Mouse (Mus musculus): ENCODE data around the gene Hormad2.

Hormad2 gene

GRCm38 (mm10) chr11:4302363-4302913, 138.5 kb downstream of the Hormad2 start:
- DNase-seq (ENCODE audit: low spot score): no peak

- DNase-seq (ENCODE audit: low spot score): no peak
These were observed 140.2 kb downstream of the Hormad2 start for GRCm38 (mm10) chr11:4300683-4301082.

GRCm38 (mm10) chr11:4299735-4300474, 141.0 kb downstream of the Hormad2 start:
- no peak for DNase-seq (ENCODE audit: low spot score)

- DNase-seq (ENCODE audit: low spot score): no peak
These were observed 141.7 kb downstream of the Hormad2 start for GRCm38 (mm10) chr11:4299191-4299590.

GRCm38 (mm10) chr11:4298615-4299014, 142.3 kb downstream of the Hormad2 start:
- DNase-seq (ENCODE audit: low spot score): no peak

GRCm38 (mm10) chr11:4297753-4298152, 143.2 kb downstream of the Hormad2 start:
- no peak for DNase-seq (ENCODE audit: low spot score)

GRCm38 (mm10) chr11:4296610-4297275, 144.2 kb downstream of the Hormad2 start:
- no peak for DNase-seq (ENCODE audit: low spot score)
